Mouse (Mus musculus) embryonic facial prominence, embryonic 12.5 days (tissue): ENCODE results near the gene Acbd5. TPM values are rescaled to one million over a fixed set of nuclear protein-coding genes. Genes with fewer than 3 reads are reported as not detected.
"Not testable (repeated sequence)": the region's sequence is repeated elsewhere in the genome, so short reads cannot be mapped to it uniquely, and the experiment has no call there.

ENCODE experiments used
- ATAC-seq: fragments of 200-750 bp; cut with Nextera tagmentation; 2 replicates; pipeline ENCODE4 v1.8.0; 2017; ENCODE audit not compliant: insufficient number of reproducible peaks, insufficient read depth, low FRiP score, low TSS enrichment
- H3K27ac ChIP-seq: fragments of 300-500 bp; sonication (generic); 2 replicates; pipeline ENCODE4 v1.5.1; 2016; ENCODE audit warnings: mild to moderate bottlenecking
- H3K27me3 ChIP-seq: fragments of 300-500 bp; sonication (generic); 2 replicates; pipeline ENCODE4 v1.6.1; 2016; ENCODE audit warnings: mild to moderate bottlenecking, moderate library complexity
- H3K36me3 ChIP-seq: fragments of 300-500 bp; sonication (generic); 2 replicates; pipeline ENCODE4 v1.6.1; 2016; ENCODE audit warnings: mild to moderate bottlenecking
- H3K4me1 ChIP-seq: fragments of 300-500 bp; sonication (generic); 2 replicates; pipeline ENCODE4 v1.6.1; 2016
- H3K4me2 ChIP-seq: fragments of 300-500 bp; sonication (generic); replicated peaks from 2 replicates; pipeline ENCODE4 v1.6.1; 2016; ENCODE audit warnings: mild to moderate bottlenecking, moderate library complexity
- H3K4me3 ChIP-seq: fragments of 300-500 bp; sonication (generic); 2 replicates; pipeline ENCODE4 v1.5.1; 2016; ENCODE audit warnings: mild to moderate bottlenecking
- H3K9ac ChIP-seq: fragments of 300-500 bp; sonication (generic); 2 replicates; pipeline ENCODE4 v1.6.1; 2016; ENCODE audit warnings: mild to moderate bottlenecking, moderate library complexity
- H3K9me3 ChIP-seq: fragments of 300-500 bp; sonication (generic); 2 replicates; pipeline ENCODE4 v1.6.1; 2016; ENCODE audit warnings: mild to moderate bottlenecking, moderate library complexity
- WGBS: fragments of 180-500 bp; shearing (Covaris S2); methylation state at CpG from one replicate; pipeline ENCODE4 v1.1.7; 2016; 5-methylcytosine and 5-hydroxymethylcytosine counted together
- polyA plus RNA-seq: library from polyadenylated mRNA; unstranded; fragments of >200 nt; fragmentation: Nextera tagmentation; extraction: Ambion mirVana; gene quantifications from 2 replicates; pipeline ENCODE4 v1.2.1, GENCODE M21; 2016

The Acbd5 gene
- polyA plus RNA-seq, 1 experiment from 2014 or later: 39.3 TPM

DNA sequence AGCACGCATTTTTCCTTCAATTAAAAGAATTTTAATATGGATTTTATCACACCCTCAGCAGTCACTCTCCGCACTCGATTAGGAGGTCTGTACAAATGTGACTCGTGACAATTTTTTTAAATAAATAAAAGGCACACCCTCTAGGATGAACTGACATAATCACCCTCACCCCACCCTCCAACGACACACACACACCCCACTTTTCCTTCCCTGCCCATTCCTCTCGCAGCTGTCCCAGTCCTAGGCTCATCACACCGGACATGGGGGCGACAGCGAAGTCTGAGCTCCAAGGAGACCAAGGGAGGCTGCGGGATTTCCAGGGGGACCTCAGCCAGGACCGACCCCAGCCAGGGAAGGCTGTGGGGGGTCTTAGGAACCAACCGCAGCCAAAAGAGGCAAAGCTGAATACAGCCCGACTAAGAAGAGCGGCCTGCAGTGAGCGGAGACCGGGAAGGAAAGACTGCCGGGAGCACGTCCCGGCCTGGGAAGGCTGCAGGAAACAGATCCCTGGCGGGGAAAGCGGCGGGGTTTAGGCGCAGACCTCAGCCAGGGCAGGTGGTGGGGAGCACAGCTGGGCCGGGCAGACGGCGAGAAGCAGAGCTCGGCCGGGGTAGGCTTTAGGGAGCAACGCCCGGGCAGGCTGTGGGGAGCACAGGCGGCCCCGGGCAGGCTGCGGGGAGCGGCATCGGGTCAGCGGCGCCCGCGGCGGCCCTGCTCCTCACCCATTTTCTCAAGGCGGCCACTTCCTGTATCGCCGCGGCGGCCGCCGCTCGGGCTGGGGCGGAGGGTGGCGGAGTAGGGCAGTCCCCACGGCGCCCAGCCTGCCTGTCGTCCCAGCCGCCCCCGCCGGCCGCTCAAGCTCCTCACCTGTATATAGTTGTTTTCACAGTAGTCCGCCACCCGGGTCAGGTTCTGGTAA lies 28.6 kb upstream of the Acbd5 start:
- 0 out of 2 replicates have a peak, but pooled peaks cover 7% of the 10 kb centered on the region for H3K4me1 ChIP-seq
- peak overlapping the region; percentile 97 for H3K27ac ChIP-seq
- 1% methylated on average over 52 of the region's 59 CpGs for WGBS

DNA sequence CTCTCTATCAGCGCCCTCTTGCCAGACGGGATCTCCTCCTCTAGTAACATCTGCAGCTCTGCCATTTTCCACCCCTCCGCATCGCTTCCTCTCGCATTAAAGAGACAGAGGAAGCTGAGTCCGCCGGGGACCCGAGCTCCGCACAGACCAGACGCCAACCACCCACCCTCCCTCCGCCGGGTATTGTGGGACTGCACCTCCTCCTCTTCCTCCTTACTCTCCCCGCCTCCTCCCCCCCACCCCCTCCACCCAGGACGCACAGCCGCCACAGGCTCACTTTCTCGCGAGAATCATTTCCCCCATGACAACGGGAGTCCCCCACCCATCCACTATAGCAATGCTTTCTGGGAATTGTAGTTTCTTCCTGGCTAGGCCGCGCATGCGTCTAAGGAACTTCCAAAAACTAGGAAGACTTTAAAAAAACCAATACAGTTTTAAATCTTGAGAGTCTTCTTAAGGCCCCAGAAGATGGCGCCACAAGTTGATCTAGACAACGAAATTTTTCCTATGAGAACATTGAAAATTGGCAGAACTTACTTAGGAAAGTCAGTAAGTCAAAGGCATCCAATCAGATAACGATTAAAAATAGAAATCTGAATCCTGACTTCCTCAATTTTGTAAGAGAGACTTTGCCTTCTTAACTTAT lies 27.8 kb upstream of the Acbd5 start, which contains the start of gene Abi1:
TSS of gene Abi1 (minus strand) at position 241 of the 646 bp plus-strand sequence.
- H3K9ac ChIP-seq: peak within 1 kb of the TSS; percentile 97
- H3K27ac ChIP-seq: peak within 1 kb of the TSS; percentile 97
- no peaks in the 10 kb centered on the region for H3K36me3 ChIP-seq
- 0 out of 2 replicates have a peak, but pooled peaks cover 7% of the 10 kb centered on the region for H3K4me1 ChIP-seq
- WGBS: 3% methylated on average over 24 of the region's 24 CpGs
- H3K27me3 ChIP-seq: no peaks in the 10 kb centered on the region
- peak within 1 kb of the TSS; percentile 81 for H3K4me2 ChIP-seq
- H3K9me3 ChIP-seq: no peaks in the 10 kb centered on the region
- peak within 1 kb of the TSS; percentile 95 for H3K4me3 ChIP-seq
- ATAC-seq: peak; percentile 97

More for the DNA sequence above, 28.6 kb upstream of the Acbd5 start:
- Histone ChIP-seq H3K36me3 (no peaks in the 10 kb centered on the region), H3K4me3 (peak overlapping the region; percentile 95), H3K27me3 (no peaks in the 10 kb centered on the region), H3K9me3 (no peaks in the 10 kb centered on the region), H3K4me2 (peak overlapping the region; percentile 81), H3K9ac (peak overlapping the region; percentile 97)
- peak; percentile 87 for ATAC-seq

- not testable (repeated sequence) for H3K4me3 ChIP-seq, H3K4me1 ChIP-seq, H3K27ac ChIP-seq, H3K4me2 ChIP-seq, H3K27me3 ChIP-seq, ATAC-seq, H3K9ac ChIP-seq, H3K9me3 ChIP-seq, H3K36me3 ChIP-seq
- 81% methylated on average over 7 of the region's 7 CpGs for WGBS
Measured at GRCm38 (mm10) chr2:23040690-23041089, 27.3 kb upstream of the Acbd5 start.

DNA sequence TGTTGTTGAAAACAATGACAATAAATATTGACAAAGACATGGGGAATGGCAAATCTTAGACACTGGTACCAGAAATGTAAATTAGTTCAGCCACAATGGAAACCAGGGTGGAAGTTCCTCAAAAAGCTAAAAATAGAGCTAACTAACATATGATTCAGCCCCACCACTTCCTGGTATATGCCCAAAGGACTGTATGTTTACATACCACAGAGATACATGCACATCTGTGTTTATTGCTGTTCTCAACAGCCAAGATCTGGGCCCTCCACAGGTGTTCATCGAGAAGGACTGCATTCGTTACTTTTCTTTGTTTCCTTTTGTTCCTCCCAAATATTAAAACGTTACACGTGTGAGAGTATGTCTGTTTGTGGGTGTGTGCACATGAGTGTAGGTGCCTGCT lies 26.5 kb upstream of the Acbd5 start:
- ATAC-seq: no peak
- Histone ChIP-seq H3K27me3 (no peaks in the 10 kb centered on the region), H3K36me3 (no peaks in the 10 kb centered on the region), H3K4me2 (no peak overlapping the region), H3K4me1 (0 out of 2 replicates have a peak, but pooled peaks cover 7% of the 10 kb centered on the region), H3K9ac (no peak overlapping the region), H3K4me3 (no peak overlapping the region), H3K9me3 (no peaks in the 10 kb centered on the region), H3K27ac (no peak overlapping the region)
- 91% methylated on average over 4 of the region's 4 CpGs for WGBS

DNA sequence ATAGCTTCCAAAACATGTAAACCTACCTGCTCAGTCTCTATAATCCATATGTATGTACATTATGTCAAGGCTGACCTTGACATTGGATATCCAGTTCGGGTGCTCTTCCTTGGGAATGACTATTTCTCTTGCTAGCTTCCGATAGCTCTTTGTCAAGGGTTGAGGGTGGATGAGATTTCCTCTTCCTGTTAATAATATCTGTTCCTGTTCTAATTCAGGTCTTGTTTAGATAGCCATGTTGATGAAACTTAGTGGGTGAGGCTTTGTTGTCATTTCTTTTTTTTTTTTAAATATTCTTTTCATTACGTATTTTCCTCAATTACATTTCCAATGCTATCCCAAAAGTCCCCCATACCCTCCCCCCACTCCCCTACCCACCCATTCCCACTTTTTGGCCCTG lies 25.8 kb upstream of the Acbd5 start:
- no peak overlapping the region for H3K27ac ChIP-seq
- 0 out of 2 replicates have a peak, but pooled peaks cover 7% of the 10 kb centered on the region for H3K4me1 ChIP-seq
- no peak overlapping the region for H3K4me3 ChIP-seq
- no peak overlapping the region for H3K4me2 ChIP-seq
- H3K9ac ChIP-seq: no peak overlapping the region
- 85% methylated on average over 3 of the region's 3 CpGs for WGBS
- no peaks in the 10 kb centered on the region for H3K27me3 ChIP-seq
- ATAC-seq: no peak
- no peaks in the 10 kb centered on the region for H3K9me3 ChIP-seq
- H3K36me3 ChIP-seq: no peaks in the 10 kb centered on the region

DNA sequence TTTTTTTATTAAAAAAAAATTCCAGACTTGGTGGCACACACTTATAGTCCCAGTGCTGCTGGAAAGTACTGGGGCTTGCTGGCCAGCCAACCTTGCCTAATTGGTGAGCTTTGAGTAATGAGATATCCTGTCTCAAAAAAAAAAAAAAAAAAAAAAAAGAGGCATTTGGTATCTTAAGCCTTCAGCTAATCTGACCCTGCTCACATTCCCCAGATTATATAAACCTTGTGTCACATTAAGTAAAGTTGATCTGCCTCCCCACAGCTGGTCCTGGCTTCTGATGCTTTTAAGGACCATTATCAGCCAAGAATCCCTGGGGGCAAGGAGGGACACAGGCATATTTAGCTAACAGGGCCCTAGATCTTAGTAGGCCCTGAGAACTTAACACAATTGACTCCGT lies 22.3 kb upstream of the Acbd5 start:
- H3K36me3 ChIP-seq: no peaks in the 10 kb centered on the region
- no peak overlapping the region for H3K27ac ChIP-seq
- 41% methylated on average over 1 of the region's 1 CpGs for WGBS
- no peak overlapping the region for H3K4me3 ChIP-seq
- H3K9ac ChIP-seq: no peak overlapping the region
- H3K27me3 ChIP-seq: no peaks in the 10 kb centered on the region
- H3K9me3 ChIP-seq: no peaks in the 10 kb centered on the region
- H3K4me1 ChIP-seq: no peaks in the 10 kb centered on the region
- no peak overlapping the region for H3K4me2 ChIP-seq
- no peak for ATAC-seq

DNA sequence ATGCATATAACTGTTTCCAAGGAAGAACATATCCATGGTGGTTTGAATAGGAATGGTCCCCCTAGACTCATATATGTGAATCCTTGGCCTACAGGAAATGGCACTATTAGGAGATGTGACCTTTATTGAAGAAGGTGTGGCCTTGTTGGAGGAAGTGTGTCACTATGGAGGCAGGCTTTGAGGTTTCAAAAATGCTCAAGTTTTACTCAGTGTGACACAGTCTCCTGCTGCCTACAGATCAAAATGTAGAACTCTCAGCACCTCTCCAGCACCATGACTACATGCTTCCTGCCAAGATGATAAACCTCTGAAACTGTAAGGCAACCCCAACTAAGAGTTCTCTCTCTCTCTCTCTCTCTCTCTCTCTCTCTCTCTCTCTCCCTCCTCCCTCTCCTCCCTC lies 20.0 kb upstream of the Acbd5 start:
- Histone ChIP-seq H3K27me3 (no peaks in the 10 kb centered on the region), H3K27ac (no peak overlapping the region), H3K4me1 (no peaks in the 10 kb centered on the region), H3K4me3 (no peak overlapping the region), H3K9me3 (no peaks in the 10 kb centered on the region), H3K4me2 (no peak overlapping the region), H3K36me3 (no peaks in the 10 kb centered on the region), H3K9ac (no peak overlapping the region)
- ATAC-seq: no peak

DNA sequence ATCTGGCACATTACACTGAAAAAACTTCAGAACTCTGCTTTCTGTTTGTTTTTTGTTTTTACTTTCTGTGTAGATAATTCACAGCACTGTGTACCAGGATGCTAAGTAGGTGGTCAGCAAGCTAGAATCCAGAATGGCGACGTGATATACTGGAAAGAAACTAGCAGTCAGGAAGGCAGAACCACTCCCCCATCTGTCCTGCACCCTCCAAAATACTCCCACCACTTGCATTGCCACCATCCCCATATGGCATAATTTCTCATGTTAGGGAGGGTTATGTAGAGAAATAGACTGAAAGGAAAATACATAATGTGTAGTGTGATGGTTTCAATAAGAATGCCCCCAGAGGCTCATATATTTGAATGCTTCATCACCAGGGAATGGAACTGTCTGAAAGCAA lies 16.1 kb upstream of the Acbd5 start:
- Histone ChIP-seq H3K9ac (no peak overlapping the region), H3K4me2 (no peak overlapping the region), H3K27me3 (no peaks in the 10 kb centered on the region), H3K4me3 (no peak overlapping the region), H3K4me1 (no peaks in the 10 kb centered on the region), H3K27ac (no peak overlapping the region), H3K36me3 (no peaks in the 10 kb centered on the region), H3K9me3 (no peaks in the 10 kb centered on the region)
- no peak for ATAC-seq
- 78% methylated on average over 2 of the region's 2 CpGs for WGBS

- ATAC-seq: no peak
- Histone ChIP-seq H3K9ac (no peak overlapping the region), H3K4me2 (no peak overlapping the region), H3K9me3 (no peaks in the 10 kb centered on the region), H3K27me3 (no peaks in the 10 kb centered on the region), H3K36me3 (no peaks in the 10 kb centered on the region), H3K4me3 (no peak overlapping the region), H3K27ac (no peak overlapping the region), H3K4me1 (no peaks in the 10 kb centered on the region)
- 69% methylated on average over 6 of the region's 6 CpGs for WGBS
Measured at GRCm38 (mm10) chr2:23052523-23052922, 15.4 kb upstream of the Acbd5 start.

DNA sequence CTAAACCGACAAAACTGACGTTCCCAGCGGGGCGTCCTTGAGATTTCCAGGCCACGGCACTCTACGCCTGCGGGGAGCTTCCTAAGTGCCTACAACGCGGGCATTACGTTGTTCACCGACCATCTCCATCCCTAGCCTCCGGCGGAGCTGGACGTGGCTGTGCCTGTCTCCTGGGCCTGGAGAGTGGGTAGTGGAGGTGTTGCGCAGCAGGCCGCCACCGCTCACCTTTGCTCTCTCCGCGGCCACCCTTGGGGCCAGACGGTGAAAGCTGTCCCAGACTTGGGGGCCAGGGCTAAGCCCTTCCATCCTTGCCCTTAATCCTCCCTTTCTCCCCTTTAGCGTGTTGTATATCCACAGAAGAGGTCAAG lies 387 bp downstream of the Acbd5 start:
- peak overlapping the region; percentile 70 for H3K4me3 ChIP-seq
- ATAC-seq: peak; percentile 74
- H3K4me1 ChIP-seq: no peaks in the 10 kb centered on the region
- H3K36me3 ChIP-seq: no peaks in the 10 kb centered on the region
- H3K27me3 ChIP-seq: no peaks in the 10 kb centered on the region
- H3K27ac ChIP-seq: peak overlapping the region; percentile 94
- WGBS: 0% methylated on average over 21 of the region's 21 CpGs
- peak overlapping the region; percentile 78 for H3K9ac ChIP-seq
- H3K4me2 ChIP-seq: peak overlapping the region; percentile 96
- H3K9me3 ChIP-seq: no peaks in the 10 kb centered on the region

- ATAC-seq: peak; percentile 90
- Histone ChIP-seq H3K4me1 (no peaks in the 10 kb centered on the region), H3K27me3 (no peaks in the 10 kb centered on the region), H3K4me2 (peak overlapping the region; percentile 96), H3K9me3 (no peaks in the 10 kb centered on the region), H3K9ac (peak overlapping the region; percentile 78), H3K4me3 (peak overlapping the region; percentile 70), H3K36me3 (peaks cover 2% of the 10 kb centered on the region; the same call in 1 of the 2 replicates), H3K27ac (peak overlapping the region; percentile 94)
- under 1% methylated on average over 50 of the region's 50 CpGs for WGBS
Measured at GRCm38 (mm10) chr2:23068894-23069744, 1.2 kb downstream of the Acbd5 start.
